Mouse (Mus musculus) CD4-positive, CD25-positive, alpha-beta regulatory T cell, adult 2 months (primary cell): ENCODE data around the gene Nrxn2.
A peak's percentile ranks its signal among the peaks of the same experiment; 100 is the strongest.

Experiments
- DNase-seq: peaks from one replicate; pipeline ENCODE4 v3.0.0-alpha.2; 2012; ENCODE audit warnings: low read depth, low spot score

The Nrxn2 gene

GRCm38 (mm10) chr19:6494504-6495170 is 76.1 kb downstream of the Nrxn2 start:
- DNase-seq = no peak

- DNase-seq = no peak
Observed at GRCm38 (mm10) chr19:6495714-6496113, 77.2 kb downstream of the Nrxn2 start.

- DNase-seq = no peak
Observed at GRCm38 (mm10) chr19:6496462-6497149, 78.1 kb downstream of the Nrxn2 start.

GRCm38 (mm10) chr19:6497150-6497801 is 78.7 kb downstream of the Nrxn2 start:
- DNase-seq = peak; percentile 19

- DNase-seq = no peak
Observed at GRCm38 (mm10) chr19:6497803-6498202, 79.3 kb downstream of the Nrxn2 start.

GRCm38 (mm10) chr19:6498350-6499131 is 80.0 kb downstream of the Nrxn2 start:
- DNase-seq = no peak

- DNase-seq = no peak
Observed at GRCm38 (mm10) chr19:6499860-6500635, 81.5 kb downstream of the Nrxn2 start.

GRCm38 (mm10) chr19:6500636-6501025 is 82.1 kb downstream of the Nrxn2 start:
- DNase-seq = no peak

GRCm38 (mm10) chr19:6502035-6502541 is 83.6 kb downstream of the Nrxn2 start:
- DNase-seq = peak; percentile 35

- DNase-seq = peak; percentile 25
Observed at GRCm38 (mm10) chr19:6502543-6503319, 84.2 kb downstream of the Nrxn2 start.

- no peak for DNase-seq
Observed at GRCm38 (mm10) chr19:6503926-6504655, 85.6 kb downstream of the Nrxn2 start.

- no peak for DNase-seq
Observed at GRCm38 (mm10) chr19:6504656-6505045, 86.1 kb downstream of the Nrxn2 start.

GRCm38 (mm10) chr19:6507393-6507792 is 88.9 kb downstream of the Nrxn2 start:
- DNase-seq = no peak

GRCm38 (mm10) chr19:6509881-6510280 is 91.3 kb downstream of the Nrxn2 start:
- DNase-seq = no peak

- no peak for DNase-seq
Observed at GRCm38 (mm10) chr19:6510546-6510945, 92.0 kb downstream of the Nrxn2 start.

GRCm38 (mm10) chr19:6513389-6514139 is 95.0 kb downstream of the Nrxn2 start:
- no peak for DNase-seq

GRCm38 (mm10) chr19:6514940-6515339 is 96.4 kb downstream of the Nrxn2 start:
- no peak for DNase-seq

- no peak for DNase-seq
Observed at GRCm38 (mm10) chr19:6515448-6515847, 96.9 kb downstream of the Nrxn2 start.

- no peak for DNase-seq
Observed at GRCm38 (mm10) chr19:6516153-6516552, 97.6 kb downstream of the Nrxn2 start.
